Mouse (Mus musculus) embryo, embryonic 11.5 days (tissue): ENCODE measurements around the gene Necab2.

ENCODE experiments used
- DNase-seq: peaks from one replicate; pipeline ENCODE4 v3.0.0-alpha.2; 2012; ENCODE audit warnings: low read depth, low spot score

Necab2 gene

GRCm38 (mm10) chr8:119428350-119428740 lies 18.2 kb upstream of the Necab2 start:
- no peak for DNase-seq

- DNase-seq = no peak
Observed at GRCm38 (mm10) chr8:119428766-119429327, 17.7 kb upstream of the Necab2 start.

GRCm38 (mm10) chr8:119429552-119429951 lies 17.0 kb upstream of the Necab2 start:
- no peak for DNase-seq

- DNase-seq = no peak
Observed at GRCm38 (mm10) chr8:119430250-119430649, 16.3 kb upstream of the Necab2 start.

GRCm38 (mm10) chr8:119430690-119431089 lies 15.8 kb upstream of the Necab2 start:
- DNase-seq = no peak

- no peak for DNase-seq
Observed at GRCm38 (mm10) chr8:119432372-119432771, 14.1 kb upstream of the Necab2 start.

- DNase-seq = no peak
Observed at GRCm38 (mm10) chr8:119433582-119434174, 12.8 kb upstream of the Necab2 start, which contains the start of gene Osgin1. Gene Osgin1, plus strand, starts transcription at chr8:119434124.

- DNase-seq = no peak
Observed at GRCm38 (mm10) chr8:119434569-119434968, 11.9 kb upstream of the Necab2 start.

- DNase-seq = no peak
Observed at GRCm38 (mm10) chr8:119435527-119435926, 11.0 kb upstream of the Necab2 start.

- DNase-seq = no peak
Observed at GRCm38 (mm10) chr8:119436331-119436730, 10.2 kb upstream of the Necab2 start.

- DNase-seq = no peak
Observed at GRCm38 (mm10) chr8:119436933-119437332, 9.6 kb upstream of the Necab2 start.

GRCm38 (mm10) chr8:119437506-119437905 lies 9.0 kb upstream of the Necab2 start:
- DNase-seq = no peak

GRCm38 (mm10) chr8:119438876-119439275 lies 7.6 kb upstream of the Necab2 start:
- DNase-seq = no peak

GRCm38 (mm10) chr8:119439424-119439823 lies 7.1 kb upstream of the Necab2 start:
- no peak for DNase-seq

GRCm38 (mm10) chr8:119439893-119440249 lies 6.6 kb upstream of the Necab2 start:
- no peak for DNase-seq

GRCm38 (mm10) chr8:119440250-119440951 lies 6.1 kb upstream of the Necab2 start:
- DNase-seq = peak; percentile 74

GRCm38 (mm10) chr8:119440952-119441270 lies 5.6 kb upstream of the Necab2 start:
- no peak for DNase-seq

- no peak for DNase-seq
Observed at GRCm38 (mm10) chr8:119442013-119442412, 4.5 kb upstream of the Necab2 start.

GRCm38 (mm10) chr8:119442970-119443369 lies 3.5 kb upstream of the Necab2 start:
- DNase-seq = no peak

- DNase-seq = no peak
Observed at GRCm38 (mm10) chr8:119446990-119447780, 666 bp downstream of the Necab2 start.

GRCm38 (mm10) chr8:119447781-119448170 lies 1.3 kb downstream of the Necab2 start:
- DNase-seq = no peak

- DNase-seq = no peak
Observed at GRCm38 (mm10) chr8:119449627-119450026, 3.1 kb downstream of the Necab2 start.
